12 mouse cellular contexts compared by ENCODE assay signal in the genomic region with DNA sequence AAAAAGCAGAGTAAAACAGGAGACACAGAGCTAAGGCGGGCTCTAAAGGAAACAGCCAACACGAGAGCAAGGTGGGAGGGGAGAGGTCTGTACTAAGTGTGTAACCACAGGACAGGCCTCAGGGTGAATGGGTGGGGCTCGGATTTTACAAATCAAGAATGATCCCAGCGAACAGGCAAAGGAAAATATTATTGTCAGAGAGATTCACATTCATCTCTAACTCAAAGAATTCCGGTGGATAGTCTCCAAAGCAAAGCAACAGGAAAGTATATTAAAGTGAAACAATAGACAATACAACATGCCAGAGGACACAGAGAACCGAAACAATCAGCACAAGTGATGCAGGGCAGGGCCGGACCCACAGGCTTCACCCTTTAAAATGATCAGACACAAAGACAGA.
"Had no signal": no experiment of that assay in that cellular context is flagged by ENCODE, and none has a peak within 500 bp of the region (broad histone marks: within the 10 kb centered on the region; RNA-seq: fewer than 3 reads in every experiment).

No protein-coding gene starts in this region.

- H3K4me3 ChIP-seq: layer of hippocampus, adult 2 months; limb, embryonic 12.5 days; liver, embryonic 13.5 days; midbrain, embryonic 10.5 days; neural tube, embryonic 12.5 days had no signal

- H3K4me2 ChIP-seq: limb, embryonic 12.5 days; liver, embryonic 13.5 days; neural tube, embryonic 12.5 days had no signal

- DNase-seq: kidney, postnatal 36 days; liver; liver, embryonic 13.5 days; lung, postnatal 10 days; midbrain, embryonic 14.5 days; thymus, postnatal 4 days had no signal

- H3K9me3 ChIP-seq: liver, embryonic 13.5 days; midbrain, embryonic 10.5 days; neural tube, embryonic 12.5 days had no signal

- H3K4me1 ChIP-seq: midbrain, embryonic 10.5 days had no signal

- H3K9ac ChIP-seq: limb, embryonic 12.5 days; liver, embryonic 13.5 days; neural tube, embryonic 12.5 days had no signal

- H3K36me3 ChIP-seq: limb, embryonic 12.5 days; liver, embryonic 13.5 days; neural tube, embryonic 12.5 days had no signal

- H3K27me3 ChIP-seq: limb, embryonic 12.5 days; liver, embryonic 13.5 days; neural tube, embryonic 12.5 days had no signal

- H3K27ac ChIP-seq: kidney, postnatal 0 days; layer of hippocampus, adult 2 months; limb, embryonic 12.5 days; liver, embryonic 13.5 days; midbrain, embryonic 10.5 days; neural tube, embryonic 12.5 days; stomach, postnatal 0 days had no signal
